Mouse (Mus musculus) spleen, adult 12 weeks (tissue): Measurements from ENCODE around the gene Ros1.

Experiments
- DNase-seq: peaks from one replicate; pipeline ENCODE4 v3.0.0; 2022; ENCODE audit warnings: low spot score

Gene Ros1

GRCm38 (mm10) chr10:52194957-52195852, at the start of gene Ros1:
Gene Ros1 (minus strand): TSS chr10:52195244.
- DNase-seq, result no peak

GRCm38 (mm10) chr10:52242680-52243323, 47.8 kb upstream of the Ros1 start:
- DNase-seq, result no peak

DNA sequence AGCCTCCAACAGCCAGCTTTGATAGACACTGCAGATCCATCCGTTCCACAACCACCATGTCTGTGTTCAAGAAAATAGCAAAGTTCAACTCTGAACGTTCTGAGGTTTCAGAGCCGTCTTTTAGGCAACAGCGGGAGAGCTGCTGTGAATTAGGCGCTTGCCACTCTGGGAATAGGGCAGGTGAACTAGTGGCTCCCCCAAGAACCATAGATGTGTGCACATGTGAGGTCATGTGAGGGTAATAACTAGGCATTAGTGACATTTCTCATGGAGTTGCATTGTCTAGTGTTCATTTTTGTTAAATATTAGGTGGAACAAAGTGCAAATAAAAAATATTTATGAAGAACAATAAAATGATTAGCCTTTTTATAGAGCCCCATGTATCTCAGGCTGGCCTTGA, 47.0 kb upstream of the Ros1 start:
- no peak for DNase-seq

DNA sequence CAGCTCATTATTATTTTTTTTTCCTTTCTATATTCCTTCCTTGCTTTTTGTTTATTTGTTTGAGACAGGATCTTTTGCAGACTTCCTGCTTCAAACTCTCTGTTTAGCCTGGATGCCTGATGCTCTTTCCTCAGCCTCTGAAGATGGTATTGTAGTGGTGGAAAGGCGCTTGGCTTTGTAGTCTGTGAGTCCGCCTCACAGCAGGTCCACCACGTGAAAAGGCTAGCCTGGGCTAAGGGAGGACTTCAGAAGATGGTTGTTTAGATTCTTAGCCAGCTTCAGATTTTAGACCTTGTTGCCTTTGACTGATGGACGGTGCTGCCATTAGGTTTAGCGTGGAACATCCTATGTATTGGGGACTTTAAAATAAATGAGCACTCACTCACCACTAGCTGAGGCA, 40.4 kb upstream of the Ros1 start:
- DNase-seq, result no peak

DNA sequence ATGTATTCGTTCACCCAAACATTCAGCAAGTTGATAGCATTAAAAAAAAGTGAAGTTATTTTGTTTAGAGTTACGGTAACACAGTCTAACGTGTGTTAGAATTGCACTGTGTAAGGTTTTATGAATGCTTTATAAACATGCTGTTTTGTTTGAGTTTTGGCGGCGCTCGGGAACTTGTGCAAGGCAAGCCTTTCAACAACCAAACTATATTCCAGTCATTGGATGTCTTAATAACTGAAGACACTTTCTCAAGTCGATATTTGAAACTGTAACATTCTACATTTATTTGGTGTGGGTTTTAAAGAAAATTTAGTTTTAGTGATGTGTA, 39.6 kb upstream of the Ros1 start:
- DNase-seq, result no peak

- peak; percentile 1 for DNase-seq
These were observed 39.1 kb upstream of the Ros1 start for GRCm38 (mm10) chr10:52233969-52234653.

- peak; percentile 7 for DNase-seq
These were observed 38.4 kb upstream of the Ros1 start, which contains the start of gene Dcbld1 for GRCm38 (mm10) chr10:52233301-52233968. Gene Dcbld1 (plus strand): TSS chr10:52233619.

GRCm38 (mm10) chr10:52232196-52233176, 37.4 kb upstream of the Ros1 start:
- DNase-seq, result no peak

- no peak for DNase-seq
These were observed 24.6 kb upstream of the Ros1 start for GRCm38 (mm10) chr10:52219600-52219999.

- DNase-seq, result no peak
These were observed 22.5 kb upstream of the Ros1 start for GRCm38 (mm10) chr10:52217564-52217934.

GRCm38 (mm10) chr10:52216797-52217563, 21.9 kb upstream of the Ros1 start:
- peak; percentile 2 for DNase-seq

DNA sequence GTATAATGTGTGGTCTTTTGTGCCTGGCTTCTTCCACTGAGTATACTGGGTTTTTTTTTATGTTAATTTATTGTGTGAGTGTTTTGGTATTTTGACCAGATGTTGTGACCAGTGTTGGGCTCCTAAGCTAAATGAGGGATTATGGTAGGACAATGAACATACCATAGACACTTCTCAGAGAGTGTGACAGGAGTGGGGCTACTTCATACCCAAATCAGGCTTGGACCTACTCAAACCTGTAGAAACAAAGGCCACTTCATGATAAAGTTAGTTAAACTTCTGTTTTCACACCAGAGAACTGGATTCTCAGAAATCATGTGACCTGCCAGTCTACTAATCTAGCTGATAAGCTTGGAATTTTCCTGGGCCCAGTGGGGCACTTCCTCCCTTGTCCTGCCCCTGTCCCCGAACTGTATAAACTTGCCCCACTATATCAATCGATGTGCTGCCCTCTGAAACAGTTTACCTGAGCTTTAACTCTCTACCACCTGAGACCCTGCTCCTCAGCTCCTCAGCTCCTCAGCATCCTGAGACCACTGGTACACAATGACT, 20.3 kb upstream of the Ros1 start:
- no peak for DNase-seq

GRCm38 (mm10) chr10:52204006-52204405, 9.0 kb upstream of the Ros1 start:
- DNase-seq, result no peak

DNA sequence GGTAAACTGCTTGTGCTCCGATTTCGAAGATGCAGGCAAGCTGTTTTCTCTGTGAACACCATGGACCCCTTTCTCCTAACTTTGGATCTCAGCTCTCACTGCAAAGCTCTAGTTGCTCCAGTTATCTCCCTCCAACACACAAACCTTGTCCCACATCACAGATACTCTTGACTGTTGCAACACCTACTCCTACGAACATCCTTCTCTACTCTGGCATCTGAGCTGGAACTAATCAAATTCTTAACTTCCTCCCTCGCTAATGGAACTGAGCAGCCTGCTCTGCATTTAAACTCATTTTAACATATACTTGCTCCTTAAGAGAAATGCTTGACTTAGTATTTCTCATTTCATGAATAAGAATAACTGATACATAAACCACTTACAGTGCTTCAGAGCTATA, 9.1 kb downstream of the Ros1 start:
- DNase-seq, result no peak

GRCm38 (mm10) chr10:52182878-52183277, 12.2 kb downstream of the Ros1 start:
- DNase-seq, result no peak

- no peak for DNase-seq
These were observed 20.7 kb downstream of the Ros1 start for GRCm38 (mm10) chr10:52174376-52174775.

- no peak for DNase-seq
These were observed 24.6 kb downstream of the Ros1 start for GRCm38 (mm10) chr10:52170489-52170888.

DNA sequence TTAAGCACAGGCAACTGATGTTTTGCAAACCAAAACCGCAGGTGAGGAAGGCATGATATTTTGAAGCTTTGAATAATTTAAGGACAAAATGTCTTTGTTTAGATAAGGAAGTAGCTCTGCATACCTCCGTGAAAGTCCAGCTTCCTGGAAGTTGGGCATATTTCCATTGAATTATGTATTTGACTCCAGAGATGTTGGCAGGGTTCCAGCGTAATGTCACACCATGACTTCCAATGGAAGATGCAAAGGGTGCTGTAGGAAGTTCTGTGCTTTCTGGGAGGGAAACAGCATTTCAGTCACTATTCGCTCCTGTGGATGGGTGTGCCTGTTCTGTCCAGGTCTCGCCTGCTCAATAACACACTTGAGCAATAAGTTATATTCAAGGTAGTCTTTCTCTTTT, 25.2 kb downstream of the Ros1 start:
- DNase-seq, result no peak

DNA sequence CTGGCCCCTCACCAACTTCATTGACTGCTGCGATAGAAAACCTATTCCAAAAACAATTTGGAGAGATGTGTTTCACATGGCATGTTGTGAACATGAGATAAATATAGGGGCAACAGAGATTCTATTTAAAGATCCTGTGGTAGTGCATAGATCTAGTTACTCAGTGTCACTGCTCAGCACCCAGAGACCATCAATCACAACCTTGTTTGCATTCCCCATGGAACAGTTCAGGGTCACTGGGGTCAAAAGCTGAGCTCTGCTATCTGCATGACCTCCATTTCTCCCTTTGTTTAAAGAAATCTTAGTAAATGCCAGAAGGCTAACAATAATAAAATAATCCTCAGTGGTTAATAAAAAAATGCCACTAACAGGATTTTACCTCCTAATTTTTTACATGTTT, 29.7 kb downstream of the Ros1 start:
- DNase-seq, result no peak

- DNase-seq, result no peak
These were observed 34.4 kb downstream of the Ros1 start for GRCm38 (mm10) chr10:52160604-52161003.
